Comparison of ENCODE assay signal across 8 mouse cellular contexts in genomic region chr9:81863181-81863887, GRCm38 (mm10). TPM values are rescaled to one million over a fixed set of nuclear protein-coding genes. Genes with fewer than 3 reads are reported as not detected.
DNase-seq lines count a peak whose midpoint lies in the region; ATAC-seq and TF ChIP-seq lines count a peak whose summit lies in the region.

TSS of gene Mei4 (plus strand) at chr9:81863670.

- H3K4me3 ChIP-seq in E14TG2a.4 (replicated peaks; ENCODE audit: low read length): peak within 1 kb of the TSS; percentile 78
- H3K4me3 ChIP-seq in forebrain, embryonic 13.5 days: peak within 1 kb of the TSS; percentile 56
- peak within 1 kb of the TSS; percentile 62 for H3K4me3 ChIP-seq in hindbrain, embryonic 10.5 days
- peak within 1 kb of the TSS; percentile 51 for H3K4me3 ChIP-seq in lung, embryonic 14.5 days (ENCODE audit: low read depth, low read length)

- peak within 1 kb of the TSS; percentile 67 for H3K9ac ChIP-seq in forebrain, embryonic 13.5 days
- H3K9ac ChIP-seq in lung, embryonic 14.5 days: peak within 1 kb of the TSS; percentile 56

- H3K4me1 ChIP-seq in E14TG2a.4 (replicated peaks; ENCODE audit: low read depth, low read length): peaks cover 21% of the 10 kb centered on the region
- H3K4me1 ChIP-seq in forebrain, embryonic 13.5 days: no peaks in the 10 kb centered on the region
- peaks cover 5% of the 10 kb centered on the region; the same call in 1 of the 2 replicates for H3K4me1 ChIP-seq in hindbrain, embryonic 10.5 days (replicated peaks)
- H3K4me1 ChIP-seq in lung, embryonic 14.5 days (ENCODE audit: insufficient read depth): no peaks in the 10 kb centered on the region

- no peaks in the 10 kb centered on the region for H3K36me3 ChIP-seq in E14TG2a.4 (ENCODE audit: insufficient read depth, low read length)
- no peaks in the 10 kb centered on the region for H3K36me3 ChIP-seq in forebrain, embryonic 13.5 days (ENCODE audit: poor library complexity, severe bottlenecking)
- H3K36me3 ChIP-seq in hindbrain, embryonic 10.5 days: no peaks in the 10 kb centered on the region
- no peaks in the 10 kb centered on the region for H3K36me3 ChIP-seq in lung, embryonic 14.5 days (ENCODE audit: insufficient read depth)

- H3K27ac ChIP-seq in forebrain, embryonic 13.5 days: no peak within 1 kb of the TSS
- peak within 1 kb of the TSS; percentile 73 for H3K27ac ChIP-seq in hindbrain, embryonic 10.5 days
- H3K27ac ChIP-seq in lung, embryonic 14.5 days (ENCODE audit: low read depth): no peak within 1 kb of the TSS

- H3K4me2 ChIP-seq in forebrain, embryonic 13.5 days: peak within 1 kb of the TSS; percentile 77
- H3K4me2 ChIP-seq in lung, embryonic 14.5 days: peak within 1 kb of the TSS; percentile 83

- WGBS in forebrain, embryonic 13.5 days: 3% methylated on average over 32 of the region's 32 CpGs
- WGBS in hindbrain, embryonic 10.5 days: 4% methylated on average over 32 of the region's 32 CpGs
- WGBS in lung, embryonic 14.5 days: 1% methylated on average over 32 of the region's 32 CpGs

- TF ChIP-seq CTCF in E14TG2a.4 (conservative IDR thresholded peaks at IDR 0.05; ENCODE audit: low read length): peak; percentile 35
- peak; percentile 69 for TF ChIP-seq CTCF in lung, embryonic 14.5 days (IDR thresholded peaks at IDR 0.05; ENCODE audit: low read depth)

- H3K9me3 ChIP-seq in E14TG2a.4 (ENCODE audit: low read length): no peaks in the 10 kb centered on the region
- H3K9me3 ChIP-seq in forebrain, embryonic 13.5 days (replicated peaks): no peaks in the 10 kb centered on the region
- H3K9me3 ChIP-seq in hindbrain, embryonic 10.5 days: no peaks in the 10 kb centered on the region
- no peaks in the 10 kb centered on the region for H3K9me3 ChIP-seq in lung, embryonic 14.5 days (ENCODE audit: low read depth, low read length)

- peak; percentile 99 for ATAC-seq in forebrain, embryonic 13.5 days
- ATAC-seq in lung, embryonic 14.5 days (ENCODE audit: insufficient read depth): peak; percentile 99

- H3K27me3 ChIP-seq in E14TG2a.4 (ENCODE audit: insufficient read depth, low read length): no peaks in the 10 kb centered on the region
- peaks cover 4% of the 10 kb centered on the region; the same call in 1 of the 2 replicates for H3K27me3 ChIP-seq in forebrain, embryonic 13.5 days
- peaks cover 16% of the 10 kb centered on the region for H3K27me3 ChIP-seq in hindbrain, embryonic 10.5 days (ENCODE audit: insufficient read depth, poor library complexity, severe bottlenecking)
- peaks cover 13% of the 10 kb centered on the region for H3K27me3 ChIP-seq in lung, embryonic 14.5 days (ENCODE audit: insufficient read depth, low read length)

- DNase-seq in cerebellum, adult 11 months: peak; percentile 20
- peak; percentile 88 for DNase-seq in hindbrain, embryonic 10.5 days (ENCODE audit: low spot score)
- peak; percentile 41 for DNase-seq in layer of hippocampus, adult 9-10 months (ENCODE audit: low spot score)
- peak; percentile 88 for DNase-seq in lung, embryonic 14.5 days
- DNase-seq in ovary, adult 18-20 months (ENCODE audit: low spot score): peak; percentile 54
- DNase-seq in thymus, adult 18-20 months: peak; percentile 92 to 93

RNA-seq across cellular contexts. Expression of gene Mei4, which starts in this region (rescaled TPM):
- 0.72 and 1.0 TPM in 2 replicates for polyA plus RNA-seq in forebrain, embryonic 13.5 days (2015; fragmentation: Nextera tagmentation; extraction: Ambion mirVana)
- polyA plus RNA-seq in hindbrain, embryonic 10.5 days (2016; fragmentation: Nextera tagmentation; extraction: Ambion mirVana): 0.25 and 0.49 TPM in 2 replicates
- polyA plus RNA-seq in lung, embryonic 14.5 days (2014; fragmentation: Nextera tagmentation; extraction: Ambion mirVana): 0.78 and 0.86 TPM in 2 replicates

Comparison
In these comparisons a context has a peak if more than half of its experiments do, and no peak if none do; other contexts are left out.
1. Peak in DNase-seq, H3K4me3 ChIP-seq and H3K27ac ChIP-seq in hindbrain, embryonic 10.5 days; RNA of the gene not detected or under 1 TPM.
2. Peak in DNase-seq, ATAC-seq, H3K4me3 ChIP-seq, H3K9ac ChIP-seq and H3K4me2 ChIP-seq in lung, embryonic 14.5 days; RNA of the gene not detected or under 1 TPM.
3. DNase-seq: peak in every context shown above with its lines; median percentile 92 in thymus, adult 18-20 months; 88 in hindbrain, embryonic 10.5 days; 88 in lung, embryonic 14.5 days; 54 in ovary, adult 18-20 months; 41 in layer of hippocampus, adult 9-10 months; 20 in cerebellum, adult 11 months.